Mouse (Mus musculus): ENCODE results near the gene Camkk2. TPM values are rescaled to one million over a fixed set of nuclear protein-coding genes. Genes with fewer than 3 reads are reported as not detected.

Camkk2 gene
- total RNA-seq, 2 experiments from 2014 or later = 26.7 to 36.4 TPM

DNA sequence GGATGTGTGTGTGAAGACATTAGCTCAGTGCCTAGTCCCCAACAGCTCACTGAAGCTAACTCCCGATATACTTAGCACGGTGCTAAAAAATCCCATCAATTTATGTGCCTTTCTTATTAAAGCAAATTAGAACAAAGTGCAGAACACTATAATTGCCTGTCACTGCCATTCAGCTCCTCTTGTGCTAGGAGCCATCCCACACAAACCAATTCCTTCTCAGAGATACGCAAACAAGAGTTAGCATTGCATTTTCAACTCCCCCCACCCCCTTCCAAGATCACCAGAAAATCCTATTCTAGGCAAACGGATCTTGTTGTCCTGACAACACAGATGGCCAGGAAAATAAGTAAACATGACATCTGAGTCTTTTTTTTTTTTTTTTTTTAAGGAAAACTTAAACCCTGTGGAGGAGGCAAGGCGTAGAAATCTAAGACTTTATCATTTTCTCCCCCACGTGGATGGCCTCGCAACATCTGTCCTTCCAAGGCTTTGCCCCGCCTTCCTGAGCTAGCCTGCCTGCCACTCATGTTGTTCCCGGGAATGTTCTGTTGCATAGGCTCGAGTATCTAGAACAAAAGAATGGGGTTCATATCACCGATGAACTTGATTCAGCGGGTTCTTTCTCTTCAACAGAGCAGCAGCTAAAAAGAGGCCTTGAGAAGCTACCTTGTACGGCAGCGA lies 4.7 kb upstream of the Camkk2 start:
- DNase-seq (ENCODE audit: low spot score in 2 of 2) = no peak

DNA sequence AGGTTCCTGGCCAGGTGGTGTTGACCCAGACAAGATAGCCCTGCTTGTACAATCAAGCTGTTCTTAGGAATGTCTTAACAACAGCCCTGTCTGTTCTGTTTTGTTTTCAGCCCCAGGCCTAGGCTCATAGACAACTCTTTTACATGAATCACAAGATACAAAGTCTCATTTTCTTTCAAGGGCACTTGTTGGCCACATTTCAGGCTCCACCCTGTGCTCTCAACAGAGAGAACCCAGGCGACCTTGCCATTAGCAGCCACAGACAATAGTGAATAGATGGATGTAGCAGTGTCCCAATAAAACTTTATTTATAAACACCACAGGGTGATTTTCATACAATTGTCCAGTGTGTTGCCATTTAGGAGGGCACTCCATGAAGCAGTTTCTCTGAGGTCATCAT lies 2.9 kb upstream of the Camkk2 start:
- DNase-seq (ENCODE audit: low spot score in 2 of 2) = no peak

DNA sequence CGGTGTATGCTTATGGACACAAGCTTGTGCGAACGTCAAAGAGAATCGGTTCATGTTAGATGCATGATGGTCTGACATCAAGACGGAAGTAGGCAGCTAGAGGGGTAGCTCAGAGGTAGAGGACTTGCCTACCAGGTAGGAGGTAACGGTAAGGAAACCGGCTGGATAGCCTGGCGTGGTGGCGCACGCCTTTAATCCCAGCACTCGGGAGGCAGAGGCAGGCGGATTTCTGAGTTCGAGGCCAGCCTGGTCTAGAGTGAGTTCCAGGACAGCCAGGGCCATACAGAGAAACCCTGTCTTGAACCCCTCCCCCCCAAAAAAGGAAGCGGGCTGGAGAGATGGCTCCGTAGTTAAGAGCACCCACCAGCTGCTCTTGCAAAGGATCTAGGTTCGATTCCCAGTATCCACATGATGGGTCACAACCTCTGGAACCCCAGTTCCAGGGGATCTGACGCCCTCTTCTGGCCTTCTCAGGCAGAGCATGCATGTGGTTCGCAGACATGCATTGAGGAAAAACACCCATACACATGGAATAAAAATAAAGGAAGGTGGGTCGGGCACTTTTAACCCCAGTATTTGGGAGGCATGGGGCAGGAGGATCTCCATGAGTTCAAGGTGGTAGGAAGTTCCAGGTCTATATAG lies 1.7 kb upstream of the Camkk2 start:
- no peak for DNase-seq (ENCODE audit: low spot score in 2 of 2)

GRCm38 (mm10) chr5:122778231-122779226 lies 680 bp downstream of the Camkk2 start:
- DNase-seq (ENCODE audit: low spot score in 2 of 2) = peak in 1 of 2 experiments; percentile 36

DNA sequence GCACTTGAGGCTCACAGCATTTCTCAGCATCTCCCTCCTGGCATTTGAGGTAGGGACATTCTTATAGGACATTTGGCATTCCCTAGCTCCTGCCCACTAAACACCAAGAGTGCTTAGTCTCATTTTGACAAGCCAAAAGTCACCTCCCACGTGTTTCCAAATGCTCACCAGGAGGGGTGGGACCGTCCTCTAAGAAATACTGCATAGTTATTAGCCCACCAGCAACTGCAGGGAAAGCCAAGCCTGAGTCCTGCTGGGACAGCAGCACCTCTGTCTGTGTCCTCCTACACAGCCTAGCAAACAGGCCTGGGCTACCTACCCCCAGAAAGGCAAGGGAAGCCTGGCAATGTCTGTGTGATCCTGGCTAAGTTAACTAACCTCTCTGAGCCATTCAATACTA lies 1.9 kb downstream of the Camkk2 start:
- DNase-seq (ENCODE audit: low spot score in 2 of 2) = no peak

GRCm38 (mm10) chr5:122775646-122776286 lies 3.4 kb downstream of the Camkk2 start:
- no peak for DNase-seq (ENCODE audit: low spot score in 2 of 2)

DNA sequence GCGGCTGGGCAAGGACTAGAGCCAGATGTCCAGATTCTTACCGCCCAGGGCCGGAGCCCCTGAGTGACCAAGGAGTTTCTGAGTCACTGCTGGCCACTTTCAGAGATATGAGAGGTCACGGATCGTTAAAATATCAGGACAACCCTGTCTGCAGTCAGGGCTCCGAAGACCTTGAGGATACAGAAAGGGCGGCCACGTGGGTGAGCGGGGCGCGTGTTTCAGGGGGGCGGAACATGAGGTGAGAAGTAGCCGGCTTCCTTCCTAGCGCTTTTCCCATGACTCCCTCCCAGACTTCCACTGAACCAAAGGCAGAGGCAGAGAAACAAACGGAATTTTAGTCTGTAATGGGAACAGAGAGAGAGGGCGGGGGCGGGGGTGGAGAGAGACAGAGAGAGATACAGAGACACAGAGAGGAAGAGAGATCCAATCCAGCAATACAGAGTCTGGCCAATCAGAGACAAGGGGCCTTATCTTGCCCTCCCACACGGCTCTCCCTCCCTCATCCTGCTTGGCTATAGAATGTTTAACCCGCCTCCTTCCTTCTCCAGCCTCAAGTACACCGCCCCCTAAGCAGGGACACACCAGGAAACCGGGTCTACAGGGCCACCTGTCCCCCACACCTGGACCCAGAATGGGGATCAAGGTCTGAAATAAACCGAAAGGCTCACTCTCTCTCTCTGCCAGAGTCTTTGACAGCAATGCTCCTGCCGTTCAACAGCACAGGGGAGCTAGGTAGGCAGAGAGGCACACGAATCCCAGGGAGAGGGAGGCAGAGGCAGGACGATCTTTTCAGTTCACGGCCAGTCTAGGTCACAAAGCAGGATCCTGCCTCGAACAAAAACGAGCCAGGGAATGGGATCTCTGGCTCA lies 4.2 kb downstream of the Camkk2 start:
- DNase-seq (ENCODE audit: low spot score in 2 of 2) = peak; percentile 58 to 60

DNA sequence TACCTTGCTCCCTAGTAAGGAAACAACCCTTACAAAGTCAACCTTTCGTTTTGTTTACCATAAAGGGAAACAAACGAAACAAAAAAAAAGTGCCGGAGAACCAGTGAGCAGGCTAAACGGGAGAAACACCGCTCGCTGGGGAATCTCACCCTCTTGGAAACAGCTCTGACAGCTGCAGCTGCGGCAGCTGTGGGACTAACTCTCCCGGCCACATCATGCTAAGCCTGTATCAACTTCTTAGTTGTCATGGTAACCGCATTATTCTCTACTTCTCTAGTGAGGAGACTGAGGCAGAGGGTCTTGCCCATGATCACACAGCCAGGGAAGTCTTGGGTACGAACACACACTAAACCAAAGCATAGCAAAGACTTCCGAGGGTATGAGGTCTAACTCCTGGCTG lies 5.5 kb downstream of the Camkk2 start:
- DNase-seq (ENCODE audit: low spot score in 2 of 2) = no peak

DNA sequence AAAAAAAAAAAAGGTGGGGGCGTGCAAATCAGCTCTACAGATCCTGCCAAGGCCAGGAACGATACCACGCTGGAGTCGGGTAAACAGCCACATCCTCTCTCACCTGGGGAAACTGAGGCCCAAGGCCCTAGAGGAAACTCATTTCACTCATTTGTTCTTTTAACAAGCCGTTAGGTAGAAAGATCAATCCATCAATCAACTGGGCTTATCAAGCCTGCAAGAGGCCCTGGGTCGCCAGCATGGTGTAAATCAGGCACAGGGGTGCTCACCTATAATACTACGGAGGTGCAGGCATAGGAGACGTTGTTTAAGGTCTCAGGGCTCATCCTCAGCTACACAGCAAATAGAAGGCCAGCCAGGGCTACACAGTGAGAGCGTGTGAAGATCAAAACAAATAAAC lies 7.8 kb downstream of the Camkk2 start:
- DNase-seq (ENCODE audit: low spot score in 2 of 2) = no peak

DNA sequence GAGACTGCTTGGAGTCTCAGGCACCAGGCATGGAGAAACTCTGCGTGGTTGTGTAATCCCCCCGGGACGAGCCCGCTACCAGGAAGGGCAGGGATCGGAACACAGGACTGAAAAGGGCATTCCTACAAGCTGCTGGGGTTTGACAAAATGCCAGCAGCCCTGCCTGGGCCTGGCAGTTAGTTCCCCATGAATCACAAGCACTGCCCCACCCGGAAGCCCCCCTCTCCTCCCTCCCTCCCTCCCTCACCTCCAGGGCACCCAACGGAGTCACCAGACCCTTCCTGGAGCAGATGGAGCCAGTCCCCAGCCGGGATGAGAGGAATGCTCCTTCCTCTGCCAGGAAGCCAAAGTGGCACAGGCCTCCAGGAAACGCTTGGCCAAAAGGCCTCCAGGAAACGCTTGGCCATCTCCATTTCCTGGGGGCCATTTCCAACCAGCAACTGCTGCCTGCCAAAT lies 8.4 kb downstream of the Camkk2 start:
- peak; percentile 54 to 70 for DNase-seq (ENCODE audit: low spot score in 2 of 2)

DNA sequence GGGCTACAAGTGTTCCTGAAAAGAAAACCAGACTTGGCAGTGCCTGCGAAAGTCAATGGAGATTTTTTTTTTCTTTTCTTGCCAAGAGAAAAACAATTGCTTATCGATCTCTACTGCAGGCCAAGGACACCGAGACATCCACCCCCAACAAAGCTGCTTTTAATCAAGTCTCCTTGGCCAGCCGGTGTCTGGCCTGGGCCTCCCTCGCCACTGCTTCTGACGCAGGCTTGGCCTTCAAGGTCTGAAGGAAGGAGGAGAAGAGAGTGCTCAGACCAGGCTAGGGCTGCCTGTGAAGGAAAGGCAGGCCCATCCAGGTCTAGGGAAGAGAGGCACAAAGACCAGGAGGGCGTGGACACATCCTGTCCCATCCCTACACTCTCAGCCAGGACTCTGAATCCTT lies 8.9 kb downstream of the Camkk2 start:
- DNase-seq (ENCODE audit: low spot score in 2 of 2) = peak; percentile 30 to 43

DNA sequence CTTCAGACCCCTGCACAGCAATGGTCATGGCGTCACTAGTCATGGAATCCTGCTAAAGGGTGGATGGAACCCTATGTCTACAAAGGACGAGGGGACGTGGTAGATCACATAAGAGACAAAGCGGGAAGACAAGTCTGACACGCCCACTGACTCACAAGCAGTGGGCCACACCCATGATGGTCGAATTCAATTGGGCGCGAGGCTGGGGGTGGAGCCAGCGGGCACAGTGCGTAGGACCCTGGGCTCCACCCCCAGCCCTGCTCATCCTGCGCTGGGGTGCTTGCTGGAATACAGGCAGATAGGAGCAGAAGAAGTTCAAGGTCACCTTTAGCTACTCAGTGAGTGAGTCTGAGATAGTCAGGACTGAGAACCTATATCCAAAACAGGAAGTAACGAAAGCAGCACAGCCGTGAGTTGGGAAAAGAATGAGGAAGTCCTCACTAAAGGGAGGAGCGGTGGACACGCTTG lies 10.1 kb downstream of the Camkk2 start:
- DNase-seq (ENCODE audit: low spot score in 2 of 2) = no peak

DNA sequence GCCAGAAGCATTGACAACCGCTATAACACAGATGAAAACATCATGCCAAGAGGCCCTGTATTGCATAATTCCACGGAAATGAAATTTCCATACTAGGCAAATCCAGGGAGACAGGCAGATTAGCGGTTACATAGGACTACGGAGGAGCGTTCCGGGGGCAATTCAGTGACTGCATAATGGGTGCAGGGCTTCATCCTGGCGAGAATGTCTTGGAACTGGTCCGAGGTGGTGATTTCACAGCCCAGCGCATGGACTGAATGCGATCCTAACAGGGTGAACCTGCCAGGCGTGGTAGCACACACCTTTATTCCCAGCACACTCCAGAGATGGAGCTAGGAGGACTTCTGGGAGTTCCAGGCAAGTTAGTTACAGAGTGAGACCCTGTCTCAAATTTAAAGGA lies 11.9 kb downstream of the Camkk2 start:
- no peak for DNase-seq (ENCODE audit: low spot score in 2 of 2)

GRCm38 (mm10) chr5:122764032-122764464 lies 15.2 kb downstream of the Camkk2 start:
- DNase-seq (ENCODE audit: low spot score in 2 of 2) = no peak

DNA sequence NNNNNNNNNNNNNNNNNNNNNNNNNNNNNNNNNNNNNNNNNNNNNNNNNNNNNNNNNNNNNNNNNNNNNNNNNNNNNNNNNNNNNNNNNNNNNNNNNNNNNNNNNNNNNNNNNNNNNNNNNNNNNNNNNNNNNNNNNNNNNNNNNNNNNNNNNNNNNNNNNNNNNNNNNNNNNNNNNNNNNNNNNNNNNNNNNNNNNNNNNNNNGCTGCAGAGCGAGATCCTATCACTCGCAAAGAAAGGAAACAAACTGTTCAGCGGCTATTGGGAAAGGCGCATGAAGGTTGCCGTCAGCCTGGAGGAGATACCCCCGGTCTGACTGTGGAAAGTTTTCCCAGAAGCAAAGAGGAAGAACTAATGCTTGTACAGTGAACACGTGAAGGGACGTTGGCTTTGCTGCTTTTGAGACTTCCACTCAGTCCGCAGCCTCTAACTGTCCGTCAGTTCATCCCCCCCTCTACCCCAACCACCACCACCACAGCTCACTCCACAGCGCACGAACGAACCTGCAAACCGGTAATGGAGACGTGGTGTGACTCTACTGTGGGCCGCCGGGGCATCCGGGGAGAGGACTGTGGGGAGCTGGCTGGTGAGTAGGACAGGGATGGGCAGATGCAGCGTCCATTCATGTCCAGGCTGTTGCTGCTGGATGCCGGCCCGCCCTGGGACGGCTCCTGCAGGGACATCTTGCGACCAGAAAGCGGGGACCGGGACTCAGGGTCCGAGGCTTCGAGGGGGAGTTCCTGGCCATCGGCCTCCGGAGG lies 15.8 kb downstream of the Camkk2 start:
- no peak for DNase-seq (ENCODE audit: low spot score in 2 of 2)

GRCm38 (mm10) chr5:122756680-122757079 lies 22.5 kb downstream of the Camkk2 start:
- DNase-seq (ENCODE audit: low spot score in 2 of 2) = peak; percentile 51 to 56

DNA sequence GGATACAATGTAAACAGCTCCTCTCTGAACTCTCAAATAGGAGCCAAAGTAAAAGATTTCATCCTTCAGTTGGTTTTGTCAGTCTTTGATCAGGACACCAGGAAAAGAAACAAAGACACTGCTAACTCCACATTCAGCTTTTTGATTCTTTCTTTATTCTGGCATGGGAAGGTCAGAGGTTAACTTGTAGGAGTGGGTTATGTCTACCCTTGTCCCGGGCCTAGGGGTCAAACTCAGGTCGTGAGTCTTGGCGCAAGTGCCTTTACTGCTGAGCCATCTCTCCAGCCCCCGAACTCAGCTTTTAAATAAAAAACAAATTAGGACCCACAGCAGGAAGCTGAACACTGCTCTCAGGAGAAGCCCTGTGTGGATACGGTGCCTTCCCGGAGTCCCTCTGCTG lies 23.1 kb downstream of the Camkk2 start:
- no peak for DNase-seq (ENCODE audit: low spot score in 2 of 2)

DNA sequence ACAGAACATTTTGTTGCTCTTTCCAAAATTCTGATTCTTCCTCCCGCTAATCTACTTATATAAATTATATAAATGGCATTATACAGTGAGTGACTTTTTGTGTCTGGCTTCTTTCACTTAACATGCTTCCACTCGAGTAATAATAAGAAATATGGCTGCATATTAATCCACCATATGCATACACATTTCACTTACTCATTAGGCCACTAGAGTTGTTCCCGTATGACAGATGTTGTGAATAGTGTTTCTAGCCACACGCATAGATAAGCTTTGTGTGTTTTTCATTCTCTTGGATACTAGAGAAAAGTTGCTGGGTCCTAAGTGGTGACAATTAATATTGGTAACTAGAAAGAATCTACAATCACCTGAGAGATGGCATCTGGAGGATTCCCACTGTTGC lies 23.6 kb downstream of the Camkk2 start:
- DNase-seq (ENCODE audit: low spot score in 2 of 2) = no peak

DNA sequence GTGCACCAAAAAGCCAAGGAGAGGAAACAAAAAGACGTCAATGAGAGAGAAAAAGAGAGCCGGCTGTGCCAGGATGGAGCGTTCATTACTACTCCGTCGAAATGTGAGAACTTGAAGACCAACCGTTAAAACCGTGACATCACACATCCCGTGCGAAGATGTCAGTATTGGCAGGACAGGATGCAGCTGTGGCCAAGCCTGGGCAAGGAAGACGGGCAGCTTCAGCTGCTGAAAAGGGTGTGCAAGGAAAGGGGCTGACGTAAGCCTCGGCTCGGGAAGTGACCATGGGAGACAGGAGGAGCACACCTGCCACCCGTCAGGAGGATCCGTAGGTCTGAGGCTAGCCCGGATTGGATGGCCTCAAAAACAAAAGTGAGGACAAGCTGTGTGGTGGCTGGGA lies 24.7 kb downstream of the Camkk2 start:
- DNase-seq (ENCODE audit: low spot score in 2 of 2) = no peak
